Comparison of ENCODE assay signal across 13 mouse cellular contexts in the genomic region with DNA sequence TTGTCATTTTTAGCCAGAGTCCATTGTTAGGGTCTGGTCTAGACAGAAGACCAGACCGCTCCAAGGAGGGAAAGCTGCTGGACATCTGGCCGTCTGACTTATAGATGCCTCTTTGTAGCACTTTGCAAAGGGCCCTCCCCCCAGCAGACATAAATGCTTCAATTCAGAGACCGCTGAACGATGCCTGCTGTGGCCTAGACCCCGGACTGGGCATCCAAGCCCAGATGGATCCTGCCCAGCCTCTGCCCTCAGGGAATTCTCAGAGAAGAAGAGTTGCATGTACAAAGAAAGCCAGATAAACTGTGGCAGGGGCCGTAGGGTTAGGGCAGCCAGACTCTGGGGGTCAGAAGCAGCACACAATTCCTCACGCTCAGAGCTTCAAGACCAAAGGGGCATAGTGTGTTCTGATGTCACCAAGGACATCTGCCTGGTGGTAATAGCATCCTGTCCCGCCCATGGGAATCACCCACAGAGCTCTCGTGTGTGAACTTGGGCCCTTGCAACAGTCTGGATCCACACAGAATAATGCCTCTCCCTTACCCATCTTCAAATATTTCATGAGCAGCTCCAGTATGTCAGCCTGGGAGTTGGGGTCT. TPM values are rescaled to one million over a fixed set of nuclear protein-coding genes. Genes with fewer than 3 reads are reported as not detected.
A peak's percentile ranks its signal among the peaks of the same experiment; 100 is the strongest.
DNase-seq lines count a peak whose midpoint lies in the region; ATAC-seq lines count a peak whose summit lies in the region.
"Had no signal": no experiment of that assay in that cellular context is flagged by ENCODE, and none has a peak within 500 bp of the region (broad histone marks: within the 10 kb centered on the region; RNA-seq: fewer than 3 reads in every experiment).

No protein-coding gene starts in this region.

- intact Hi-C loops in heart, postnatal 14 days (cut with DNase I): no loop called here

- H3K27ac ChIP-seq in midbrain, embryonic 10.5 days (replicated peaks): peak overlapping the region; percentile 49; the same call in 1 of the 2 replicates
- no peak overlapping the region for H3K27ac ChIP-seq in midbrain, embryonic 16.5 days (ENCODE audit: low read length)
- no peak overlapping the region for H3K27ac ChIP-seq in hindbrain, embryonic 15.5 days (replicated peaks)
- 0 out of 2 replicates have a peak overlapping the region, but pooled peaks have one; percentile 14 for H3K27ac ChIP-seq in stomach, embryonic 16.5 days (ENCODE audit: low read length)
- H3K27ac ChIP-seq: limb, embryonic 13.5 days had no signal

- ATAC-seq in midbrain, embryonic 16.5 days: no peak
- ATAC-seq in hindbrain, embryonic 15.5 days (ENCODE audit: low FRiP score, low read depth): no peak
- ATAC-seq in stomach, embryonic 16.5 days (ENCODE audit: insufficient read depth, low FRiP score): no peak
- ATAC-seq: forebrain, embryonic 14.5 days had no signal

- no peaks in the 10 kb centered on the region for H3K36me3 ChIP-seq in midbrain, embryonic 10.5 days
- no peaks in the 10 kb centered on the region for H3K36me3 ChIP-seq in midbrain, embryonic 16.5 days (ENCODE audit: control insufficient read depth, insufficient read depth, low read length)
- no peaks in the 10 kb centered on the region for H3K36me3 ChIP-seq in hindbrain, embryonic 15.5 days
- no peaks in the 10 kb centered on the region for H3K36me3 ChIP-seq in stomach, embryonic 16.5 days (ENCODE audit: control insufficient read depth, insufficient read depth, low read length)
- H3K36me3 ChIP-seq: limb, embryonic 13.5 days had no signal

- H3K27me3 ChIP-seq in midbrain, embryonic 10.5 days (ENCODE audit: low read depth, poor library complexity, severe bottlenecking): peaks cover 97% of the 10 kb centered on the region
- peaks cover 44% of the 10 kb centered on the region for H3K27me3 ChIP-seq in midbrain, embryonic 16.5 days (ENCODE audit: control insufficient read depth, insufficient read depth, low read depth, low read length)
- H3K27me3 ChIP-seq in hindbrain, embryonic 15.5 days: peaks cover 48% of the 10 kb centered on the region
- no peaks in the 10 kb centered on the region for H3K27me3 ChIP-seq in stomach, embryonic 16.5 days (ENCODE audit: control insufficient read depth, insufficient read depth, low read length)

- WGBS in midbrain, embryonic 10.5 days: 73% methylated on average over 9 of the region's 9 CpGs
- 73% methylated on average over 9 of the region's 9 CpGs for WGBS in midbrain, embryonic 16.5 days
- 51% methylated on average over 9 of the region's 9 CpGs for WGBS in hindbrain, embryonic 15.5 days
- 76% methylated on average over 9 of the region's 9 CpGs for WGBS in stomach, embryonic 16.5 days

- H3K4me2 ChIP-seq in midbrain, embryonic 16.5 days (ENCODE audit: low read length): no peak overlapping the region
- H3K4me2 ChIP-seq in hindbrain, embryonic 15.5 days: peak overlapping the region; percentile 16; the same call in 1 of the 2 replicates
- H3K4me2 ChIP-seq in stomach, embryonic 16.5 days (ENCODE audit: low read depth, low read length): peak overlapping the region; percentile 11; the same call in 1 of the 2 replicates
- H3K4me2 ChIP-seq: limb, embryonic 13.5 days had no signal

- no peak overlapping the region; the same call in 1 of the 2 replicates for H3K4me3 ChIP-seq in midbrain, embryonic 10.5 days
- H3K4me3 ChIP-seq in midbrain, embryonic 16.5 days (ENCODE audit: low read depth, low read length): no peak overlapping the region
- H3K4me3 ChIP-seq in hindbrain, embryonic 15.5 days: no peak overlapping the region
- H3K4me3 ChIP-seq in stomach, embryonic 16.5 days (replicated peaks; ENCODE audit: low read length): peak overlapping the region; percentile 8
- H3K4me3 ChIP-seq: limb, embryonic 13.5 days had no signal

- peaks cover 48% of the 10 kb centered on the region for H3K4me1 ChIP-seq in midbrain, embryonic 10.5 days
- peaks cover 9% of the 10 kb centered on the region for H3K4me1 ChIP-seq in midbrain, embryonic 16.5 days (ENCODE audit: control insufficient read depth, insufficient read depth, low read length)
- peaks cover 15% of the 10 kb centered on the region for H3K4me1 ChIP-seq in hindbrain, embryonic 15.5 days (replicated peaks)
- peaks cover 10% of the 10 kb centered on the region for H3K4me1 ChIP-seq in stomach, embryonic 16.5 days (ENCODE audit: control insufficient read depth, insufficient read depth, low read length)

- no peak overlapping the region for H3K9ac ChIP-seq in midbrain, embryonic 16.5 days (ENCODE audit: low read depth, low read length)
- H3K9ac ChIP-seq in hindbrain, embryonic 15.5 days: no peak overlapping the region
- H3K9ac ChIP-seq in stomach, embryonic 16.5 days (ENCODE audit: low read length): no peak overlapping the region
- H3K9ac ChIP-seq: limb, embryonic 13.5 days had no signal

- peak; percentile 11 for DNase-seq in heart, postnatal 4 days
- no peak for DNase-seq in heart, postnatal 14 days
- DNase-seq in midbrain, embryonic 10.5 days (ENCODE audit: low spot score): no peak
- DNase-seq in layer of hippocampus, postnatal 36 days: no peak
- DNase-seq: adrenal gland, postnatal 14 days; cerebellum, adult 11 months had no signal

- H3K9me3 ChIP-seq in midbrain, embryonic 10.5 days (replicated peaks): no peaks in the 10 kb centered on the region
- no peaks in the 10 kb centered on the region for H3K9me3 ChIP-seq in midbrain, embryonic 16.5 days (replicated peaks; ENCODE audit: control insufficient read depth, low read length, poor library complexity, severe bottlenecking)
- H3K9me3 ChIP-seq in hindbrain, embryonic 15.5 days: no peaks in the 10 kb centered on the region
- H3K9me3 ChIP-seq in stomach, embryonic 16.5 days (replicated peaks; ENCODE audit: control insufficient read depth, low read length): no peaks in the 10 kb centered on the region
- H3K9me3 ChIP-seq: limb, embryonic 13.5 days had no signal

RNA-seq across cellular contexts. Expression of gene Heyl, which starts 2.6 kb away (rescaled TPM):
- total RNA-seq in heart, postnatal 4 days (2021): 10 to 100 TPM; 26.9 to 28.3 TPM
- total RNA-seq in heart, postnatal 14 days (2021): 10 to 100 TPM; 21.4 to 21.6 TPM
- polyA plus RNA-seq in midbrain, embryonic 10.5 days (2016; fragmentation: Nextera tagmentation; extraction: Ambion mirVana): 8.0 and 9.8 TPM in 2 replicates
- 5.6 and 6.2 TPM in 2 replicates for polyA plus RNA-seq in midbrain, embryonic 16.5 days (2015; fragmentation: Nextera tagmentation; extraction: Ambion mirVana)
- polyA plus RNA-seq in hindbrain, embryonic 15.5 days (2015; fragmentation: Nextera tagmentation; extraction: Ambion mirVana): 6.4 and 6.5 TPM in 2 replicates
- polyA plus RNA-seq in stomach, embryonic 16.5 days (2015; fragmentation: Nextera tagmentation; extraction: Ambion mirVana): 18.5 and 21.3 TPM in 2 replicates
- 1 to 10 TPM; 2.3 to 2.9 TPM for total RNA-seq in layer of hippocampus, postnatal 36 days (2021)
- total RNA-seq: CH12.LX; monocyte, adult 5-6 weeks had no signal

RNA-seq across cellular contexts. Expression of gene Pabpc4, which starts 26.2 kb away (rescaled TPM):
- total RNA-seq in heart, postnatal 4 days (2021): 100 to 1,000 TPM; 246 to 255 TPM
- 100 to 1,000 TPM; 255 to 289 TPM for total RNA-seq in heart, postnatal 14 days (2021)
- 41.4 and 48.3 TPM in 2 replicates for polyA plus RNA-seq in midbrain, embryonic 10.5 days (2016; fragmentation: Nextera tagmentation; extraction: Ambion mirVana)
- 28.1 and 29.5 TPM in 2 replicates for polyA plus RNA-seq in midbrain, embryonic 16.5 days (2015; fragmentation: Nextera tagmentation; extraction: Ambion mirVana)
- polyA plus RNA-seq in hindbrain, embryonic 15.5 days (2015; fragmentation: Nextera tagmentation; extraction: Ambion mirVana): 27.7 and 32.2 TPM in 2 replicates
- 31.2 and 42.5 TPM in 2 replicates for polyA plus RNA-seq in stomach, embryonic 16.5 days (2015; fragmentation: Nextera tagmentation; extraction: Ambion mirVana)
- 10 to 100 TPM; 44.4 to 45.0 TPM for total RNA-seq in layer of hippocampus, postnatal 36 days (2021)

RNA-seq across cellular contexts. Expression of gene Nt5c1a, which starts 34.6 kb away (rescaled TPM):
- total RNA-seq in heart, postnatal 4 days (2021): 10 to 100 TPM; 21.3 to 24.6 TPM
- total RNA-seq in heart, postnatal 14 days (2021): 10 to 100 TPM; 37.2 to 47.6 TPM
- polyA plus RNA-seq in midbrain, embryonic 10.5 days (2016; fragmentation: Nextera tagmentation; extraction: Ambion mirVana): not detected in 2 replicates
- 0.15 and 0.17 TPM in 2 replicates for polyA plus RNA-seq in midbrain, embryonic 16.5 days (2015; fragmentation: Nextera tagmentation; extraction: Ambion mirVana)
- 0.16 and 0.30 TPM in 2 replicates for polyA plus RNA-seq in hindbrain, embryonic 15.5 days (2015; fragmentation: Nextera tagmentation; extraction: Ambion mirVana)
- polyA plus RNA-seq in stomach, embryonic 16.5 days (2015; fragmentation: Nextera tagmentation; extraction: Ambion mirVana): not detected in 2 replicates
- 10 to 100 TPM; 13.4 to 14.5 TPM for total RNA-seq in layer of hippocampus, postnatal 36 days (2021)
- total RNA-seq: CH12.LX; monocyte, adult 5-6 weeks had no signal
- polyA plus RNA-seq: forebrain, embryonic 14.5 days; limb, embryonic 13.5 days had no signal

RNA-seq across cellular contexts. Expression of gene Hpcal4, which starts 52.9 kb away (rescaled TPM):
- under 1 TPM; 0.26 to 0.54 TPM for total RNA-seq in heart, postnatal 4 days (2021)
- total RNA-seq in heart, postnatal 14 days (2021): under 1 TPM; 0.07 to 0.26 TPM
- 0.32 and 0.42 TPM in 2 replicates for polyA plus RNA-seq in midbrain, embryonic 10.5 days (2016; fragmentation: Nextera tagmentation; extraction: Ambion mirVana)
- polyA plus RNA-seq in midbrain, embryonic 16.5 days (2015; fragmentation: Nextera tagmentation; extraction: Ambion mirVana): 69.3 and 76.5 TPM in 2 replicates
- polyA plus RNA-seq in hindbrain, embryonic 15.5 days (2015; fragmentation: Nextera tagmentation; extraction: Ambion mirVana): 40.1 and 44.3 TPM in 2 replicates
- polyA plus RNA-seq in stomach, embryonic 16.5 days (2015; fragmentation: Nextera tagmentation; extraction: Ambion mirVana): 3.8 and 4.2 TPM in 2 replicates
- 100 to 1,000 TPM; 495 to 526 TPM for total RNA-seq in layer of hippocampus, postnatal 36 days (2021)
- total RNA-seq: CH12.LX; monocyte, adult 5-6 weeks had no signal

Comparison
In these comparisons a context has a peak if more than half of its experiments do, and no peak if none do; other contexts are left out.
1. H3K27ac ChIP-seq: peak in midbrain, embryonic 10.5 days (single experiment) and stomach, embryonic 16.5 days (single experiment); none in midbrain, embryonic 16.5 days (single experiment) and hindbrain, embryonic 15.5 days (single experiment).